Mouse (Mus musculus) spleen, adult 2 months (tissue): Measurements from ENCODE around the gene Peli2.

Source experiments
- CTCF ChIP-seq: fragments of 200-500 bp; IDR thresholded peaks from 2 replicates; pipeline ENCODE4 v1.5.1; 2011; ENCODE audit warnings: mild to moderate bottlenecking, inconsistent platforms; ENCODE audit not compliant: insufficient read depth, insufficient read length, insufficient replicate concordance; ENCODE audit errors: extremely low read depth
- POLR2A ChIP-seq: fragments of 200-500 bp; IDR thresholded peaks from 2 replicates; pipeline ENCODE4 v1.6.1; 2011; ENCODE audit warnings: low read depth, low read length, inconsistent platforms

GRCm38 (mm10) chr14:48288600-48288999 is 168.0 kb downstream of the Peli2 start:
- no peak for TF ChIP-seq POLR2A
- TF ChIP-seq CTCF, result no peak
